Mouse (Mus musculus) E14TG2a.4 (cell line): ENCODE measurements at regions not wholly inside any gene's neighbourhood (a gene's known extent, or its start where the extent isn't known, plus 50 kb on each side); places are given as distances from the start of the nearest gene placed in this dataset.

Experiments
- H3K27me3 ChIP-seq: 2 replicates; pipeline ENCODE4 v1.6.1; 2014; ENCODE audit warnings: low read length, control low read depth; ENCODE audit not compliant: insufficient read depth
- H3K36me3 ChIP-seq: 2 replicates; pipeline ENCODE4 v1.6.1; 2014; ENCODE audit warnings: low read length, control low read depth; ENCODE audit not compliant: insufficient read depth
- H3K4me1 ChIP-seq: replicated peaks from 2 replicates; pipeline ENCODE4 v1.6.1; 2014; ENCODE audit warnings: low read depth, low read length, control low read depth
- H3K4me3 ChIP-seq: replicated peaks from 2 replicates; pipeline ENCODE4 v1.5.1; 2014; ENCODE audit warnings: mild to moderate bottlenecking, low read length
- H3K9me3 ChIP-seq: 2 replicates; pipeline ENCODE4 v1.6.1; 2014; ENCODE audit warnings: low read length, control low read depth
- CTCF ChIP-seq: conservative IDR thresholded peaks from 2 replicates; pipeline ENCODE4 v1.5.1; 2014; ENCODE audit warnings: low read length
- NANOG ChIP-seq: IDR thresholded peaks from 2 replicates; pipeline ENCODE4 v1.6.1; 2014; ENCODE audit warnings: borderline replicate concordance, low read length, mixed read lengths
- POU5F1 ChIP-seq: IDR thresholded peaks from 2 replicates; pipeline ENCODE4 v1.6.1; 2014; ENCODE audit warnings: low read length, borderline replicate concordance

- Histone ChIP-seq H3K36me3 (no peaks in the 10 kb centered on the region), H3K27me3 (no peaks in the 10 kb centered on the region), H3K9me3 (no peaks in the 10 kb centered on the region), H3K4me3 (no peak overlapping the region), H3K4me1 (no peaks in the 10 kb centered on the region)
- no peak for TF ChIP-seq NANOG
- TF ChIP-seq CTCF: no peak
- no peak for TF ChIP-seq POU5F1
Measured at GRCm38 (mm10) chr17:79476671-79477070, 121.8 kb upstream of the Cdc42ep3 start.

DNA sequence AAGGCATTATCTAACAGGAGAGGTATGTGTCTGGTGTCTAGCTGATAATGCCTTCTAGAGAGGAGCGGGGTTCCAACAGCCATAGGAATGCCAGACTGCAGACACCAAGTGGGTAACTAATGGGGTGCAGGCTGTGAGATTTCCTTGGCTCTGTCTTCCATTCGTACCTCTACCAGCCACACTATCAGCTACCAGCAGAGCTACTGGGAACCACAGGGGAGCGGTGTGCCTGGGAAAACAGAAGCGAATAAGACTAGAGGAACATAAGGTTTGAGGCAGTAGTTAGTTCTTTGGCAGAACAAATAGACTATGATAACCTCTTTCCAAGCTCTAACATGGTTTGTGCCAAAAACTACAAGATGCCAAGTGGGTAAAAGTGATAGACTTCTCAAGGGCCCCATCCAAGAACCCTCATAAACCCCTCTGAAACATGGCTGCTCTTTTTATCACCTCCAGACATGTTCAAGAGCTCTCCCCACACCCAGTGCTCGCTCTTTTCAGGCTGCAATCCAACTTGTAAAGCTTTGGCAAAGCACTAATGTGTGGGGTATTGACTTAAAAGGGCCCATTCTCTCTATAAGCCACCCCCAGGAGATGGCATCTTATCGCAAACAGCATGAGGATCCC lies 126.3 kb upstream of the Cdc42ep3 start:
- no peaks in the 10 kb centered on the region for H3K9me3 ChIP-seq
- TF ChIP-seq NANOG (no peak), POU5F1 (no peak), CTCF (no peak)
- H3K4me1 ChIP-seq: no peaks in the 10 kb centered on the region
- no peaks in the 10 kb centered on the region for H3K27me3 ChIP-seq
- H3K36me3 ChIP-seq: no peaks in the 10 kb centered on the region
- H3K4me3 ChIP-seq: no peak overlapping the region

DNA sequence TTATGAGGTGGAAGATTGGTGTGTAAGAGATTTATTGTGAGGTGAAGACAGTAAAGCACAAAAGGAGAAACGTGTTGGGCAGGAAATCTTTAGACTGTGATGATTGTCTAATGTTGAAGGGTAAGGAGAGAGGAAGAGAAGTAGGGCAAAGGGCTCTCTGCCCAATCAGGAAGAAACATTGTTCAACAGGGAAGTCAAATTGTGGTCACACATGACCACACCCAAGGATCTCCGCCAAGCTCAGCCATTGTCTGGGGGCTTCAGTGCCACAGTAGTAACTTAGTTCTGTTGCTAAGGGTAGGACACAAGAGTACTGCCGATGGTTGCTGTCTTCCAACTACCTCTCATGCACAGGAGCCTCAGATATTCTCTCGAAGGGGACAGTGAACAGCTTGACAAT lies 127.0 kb upstream of the Cdc42ep3 start:
- no peak overlapping the region for H3K4me3 ChIP-seq
- no peaks in the 10 kb centered on the region for H3K36me3 ChIP-seq
- no peaks in the 10 kb centered on the region for H3K9me3 ChIP-seq
- TF ChIP-seq NANOG (no peak), POU5F1 (no peak), CTCF (no peak)
- no peaks in the 10 kb centered on the region for H3K27me3 ChIP-seq
- no peaks in the 10 kb centered on the region for H3K4me1 ChIP-seq

GRCm38 (mm10) chr17:79485239-79485638 lies 126.4 kb upstream of the Rmdn2 start:
- Histone ChIP-seq H3K27me3 (no peaks in the 10 kb centered on the region), H3K4me3 (no peak overlapping the region), H3K4me1 (no peaks in the 10 kb centered on the region), H3K36me3 (no peaks in the 10 kb centered on the region), H3K9me3 (no peaks in the 10 kb centered on the region)
- TF ChIP-seq NANOG (no peak), CTCF (no peak), POU5F1 (no peak)

DNA sequence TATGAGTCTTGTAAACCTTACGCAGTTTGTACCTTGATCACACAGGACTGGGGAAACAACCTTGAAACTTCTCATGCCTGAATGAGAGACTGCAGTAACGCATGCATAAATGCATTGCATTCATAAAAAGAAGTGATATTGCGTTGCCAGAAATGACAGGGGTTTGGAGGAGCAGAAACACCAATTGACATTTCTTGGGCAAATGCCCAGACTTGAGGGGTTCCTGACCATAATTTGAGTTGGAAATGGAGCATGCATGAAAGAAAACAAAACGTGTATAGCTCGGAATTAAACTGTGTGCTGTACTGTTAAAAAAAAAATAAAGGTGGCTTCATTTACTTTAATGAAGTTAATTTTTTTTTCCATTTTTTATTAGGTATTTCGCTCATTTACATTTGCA lies 122.4 kb upstream of the Rmdn2 start:
- TF ChIP-seq NANOG (no peak), CTCF (no peak), POU5F1 (no peak)
- Histone ChIP-seq H3K27me3 (no peaks in the 10 kb centered on the region), H3K4me1 (no peaks in the 10 kb centered on the region)

GRCm38 (mm10) chr17:79497629-79498028 lies 114.0 kb upstream of the Rmdn2 start:
- TF ChIP-seq POU5F1 (no peak), NANOG (no peak), CTCF (no peak)
- Histone ChIP-seq H3K36me3 (no peaks in the 10 kb centered on the region), H3K9me3 (no peaks in the 10 kb centered on the region; the same call in 1 of the 2 replicates), H3K4me3 (no peak overlapping the region), H3K4me1 (no peaks in the 10 kb centered on the region), H3K27me3 (no peaks in the 10 kb centered on the region)

More for the DNA sequence above, 122.4 kb upstream of the Rmdn2 start:
- H3K4me3 ChIP-seq: no peak overlapping the region
- no peaks in the 10 kb centered on the region for H3K9me3 ChIP-seq
- no peaks in the 10 kb centered on the region for H3K36me3 ChIP-seq

GRCm38 (mm10) chr17:79498321-79498720 lies 113.3 kb upstream of the Rmdn2 start:
- Histone ChIP-seq H3K4me1 (no peaks in the 10 kb centered on the region), H3K4me3 (no peak overlapping the region), H3K36me3 (no peaks in the 10 kb centered on the region), H3K27me3 (no peaks in the 10 kb centered on the region), H3K9me3 (no peaks in the 10 kb centered on the region; the same call in 1 of the 2 replicates)
- TF ChIP-seq NANOG (no peak), CTCF (no peak), POU5F1 (no peak)

DNA sequence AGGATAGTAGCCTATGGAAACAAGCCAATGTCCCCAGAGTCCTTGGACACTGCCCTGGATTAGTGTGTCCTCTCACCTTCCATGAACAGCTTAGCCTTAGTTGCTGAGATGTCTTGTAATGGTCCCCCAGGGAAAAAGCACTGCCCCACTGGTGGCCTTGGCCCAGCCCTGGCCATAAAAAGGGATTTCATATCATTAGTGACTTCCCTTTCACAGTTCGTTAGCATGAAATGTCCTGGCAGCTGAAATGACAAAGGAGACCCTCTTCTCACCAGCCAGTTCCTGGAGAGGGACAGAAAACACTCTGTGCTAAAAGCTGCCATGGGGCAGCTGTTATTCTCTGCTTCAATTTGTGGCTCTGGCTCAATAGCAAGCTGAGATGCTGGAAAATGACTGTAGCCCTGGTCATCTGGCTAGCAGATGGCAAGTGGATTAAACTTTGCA lies 110.6 kb upstream of the Rmdn2 start:
- Histone ChIP-seq H3K27me3 (no peaks in the 10 kb centered on the region), H3K9me3 (no peaks in the 10 kb centered on the region; the same call in 1 of the 2 replicates), H3K4me1 (no peaks in the 10 kb centered on the region), H3K36me3 (no peaks in the 10 kb centered on the region), H3K4me3 (no peak overlapping the region)
- TF ChIP-seq POU5F1: no peak
- TF ChIP-seq CTCF: no peak
- TF ChIP-seq NANOG: no peak

- TF ChIP-seq NANOG (no peak), POU5F1 (no peak), CTCF (no peak)
- Histone ChIP-seq H3K9me3 (no peaks in the 10 kb centered on the region; the same call in 1 of the 2 replicates), H3K4me1 (no peaks in the 10 kb centered on the region), H3K36me3 (no peaks in the 10 kb centered on the region), H3K27me3 (no peaks in the 10 kb centered on the region), H3K4me3 (no peak overlapping the region)
Measured at GRCm38 (mm10) chr17:79501926-79502325, 109.7 kb upstream of the Rmdn2 start.

DNA sequence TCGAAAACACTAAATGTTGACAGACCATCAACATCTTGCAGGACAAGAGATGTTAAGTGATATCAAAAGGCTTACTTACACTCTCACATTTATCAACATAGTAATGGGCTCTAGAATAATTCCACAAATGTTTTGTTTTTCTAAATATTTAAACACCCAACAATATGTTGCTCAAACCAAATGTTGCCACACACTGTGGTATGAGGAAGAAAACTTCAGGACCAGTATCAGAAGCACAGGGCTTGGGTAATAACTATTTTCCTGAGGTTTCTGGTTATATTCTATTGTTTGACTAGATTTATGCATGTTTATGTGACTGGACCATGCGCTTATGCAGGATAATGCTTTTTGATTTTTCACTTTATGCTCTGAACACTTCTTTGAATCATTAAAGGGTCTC lies 108.6 kb upstream of the Rmdn2 start:
- no peaks in the 10 kb centered on the region for H3K4me1 ChIP-seq
- H3K4me3 ChIP-seq: no peak overlapping the region
- H3K27me3 ChIP-seq: no peaks in the 10 kb centered on the region
- no peaks in the 10 kb centered on the region for H3K36me3 ChIP-seq
- H3K9me3 ChIP-seq: no peaks in the 10 kb centered on the region
- no peak for TF ChIP-seq POU5F1
- no peak for TF ChIP-seq CTCF
- no peak for TF ChIP-seq NANOG
